Mouse (Mus musculus): Measurements from ENCODE around the gene Gars. TPM values are rescaled to one million over a fixed set of nuclear protein-coding genes. Genes with fewer than 3 reads are reported as not detected.

Gars gene
- polyA plus RNA-seq, 1 experiment, result 96.8 TPM

- Histone ChIP-seq H3K4me3 (ENCODE audit: insufficient read depth, low read length) (peak overlapping the region; percentile 4), H3K27ac (ENCODE audit: insufficient read depth, low read length) (no peak overlapping the region), H3K4me1 (ENCODE audit: control insufficient read depth, insufficient read depth, low read length) (no peaks in the 10 kb centered on the region)
- TF ChIP-seq POLR2A (IDR thresholded peaks at IDR 0.05; ENCODE audit: extremely low read depth, insufficient read depth, low read length) (no peak), CTCF (IDR thresholded peaks at IDR 0.05; ENCODE audit: extremely low read depth, insufficient read depth, low read length) (no peak)
Measured at GRCm38 (mm10) chr6:55117325-55118109, 79.7 kb downstream of the Gars start.

GRCm38 (mm10) chr6:55123056-55123455 is 85.2 kb downstream of the Gars start:
- H3K4me3 ChIP-seq (ENCODE audit: insufficient read depth, low read length), result no peak overlapping the region
- no peak overlapping the region for H3K27ac ChIP-seq (ENCODE audit: insufficient read depth, low read length)
- no peaks in the 10 kb centered on the region for H3K4me1 ChIP-seq (ENCODE audit: control insufficient read depth, insufficient read depth, low read length)
- TF ChIP-seq POLR2A (IDR thresholded peaks at IDR 0.05; ENCODE audit: extremely low read depth, insufficient read depth, low read length) (no peak), CTCF (IDR thresholded peaks at IDR 0.05; ENCODE audit: extremely low read depth, insufficient read depth, low read length) (no peak)

GRCm38 (mm10) chr6:55126576-55126975 is 88.8 kb downstream of the Gars start:
- Histone ChIP-seq H3K4me3 (ENCODE audit: insufficient read depth, low read length) (no peak overlapping the region), H3K27ac (ENCODE audit: insufficient read depth, low read length) (no peak overlapping the region), H3K4me1 (ENCODE audit: control insufficient read depth, insufficient read depth, low read length) (no peaks in the 10 kb centered on the region)
- TF ChIP-seq CTCF (IDR thresholded peaks at IDR 0.05; ENCODE audit: extremely low read depth, insufficient read depth, low read length) (no peak), POLR2A (IDR thresholded peaks at IDR 0.05; ENCODE audit: extremely low read depth, insufficient read depth, low read length) (no peak)

- Histone ChIP-seq H3K27ac (ENCODE audit: insufficient read depth, low read length) (no peak overlapping the region), H3K4me3 (ENCODE audit: insufficient read depth, low read length) (no peak overlapping the region), H3K4me1 (ENCODE audit: control insufficient read depth, insufficient read depth, low read length) (no peaks in the 10 kb centered on the region)
- no peak for TF ChIP-seq CTCF (IDR thresholded peaks at IDR 0.05; ENCODE audit: extremely low read depth, insufficient read depth, low read length)
- no peak for TF ChIP-seq POLR2A (IDR thresholded peaks at IDR 0.05; ENCODE audit: extremely low read depth, insufficient read depth, low read length)
Measured at GRCm38 (mm10) chr6:55128391-55128790, 90.6 kb downstream of the Gars start.

Other genes with a start within 250 kb of the Gars start
- 6.6 and 8.1 TPM in 2 replicates for gene Znrf2, start 221.1 kb upstream of the Gars start, polyA plus RNA-seq (2012; rRNA removed)
- gene Nod1, start 65.4 kb upstream of the Gars start, polyA plus RNA-seq (2012; rRNA removed), result 6.0 and 6.4 TPM in 2 replicates
- gene Ggct, start 45.1 kb upstream of the Gars start, polyA plus RNA-seq (2012; rRNA removed), result 16.6 and 19.8 TPM in 2 replicates
- 2.0 and 2.3 TPM in 2 replicates for gene Crhr2, start 95.0 kb downstream of the Gars start, polyA plus RNA-seq (2012; rRNA removed)
- gene Inmt, start 137.0 kb downstream of the Gars start, polyA plus RNA-seq (2012; rRNA removed), result 3.5 TPM in 2 replicates
- 7.2 and 9.9 TPM in 2 replicates for gene Mindy4, start 165.4 kb downstream of the Gars start, polyA plus RNA-seq (2012; rRNA removed)

Measured in cortical plate, adult 2 months (tissue).